Mouse (Mus musculus) ES-E14 (cell line): ENCODE measurements around the gene Rnf227.

Experiments used
- HCFC1 ChIP-seq: IDR thresholded peaks from 2 replicates; pipeline ENCODE4 v1.6.1; 2012; ENCODE audit warnings: low read length, inconsistent platforms, borderline replicate concordance; ENCODE audit not compliant: insufficient read depth
- ZC3H11A ChIP-seq: IDR thresholded peaks from 2 replicates; pipeline ENCODE4 v1.6.1; 2012; ENCODE audit warnings: low read depth, mild to moderate bottlenecking, inconsistent platforms, low read length, borderline replicate concordance
- ZNF384 ChIP-seq: IDR thresholded peaks from 2 replicates; pipeline ENCODE4 v1.6.1; 2012; ENCODE audit warnings: low read depth, low read length, inconsistent platforms

DNA sequence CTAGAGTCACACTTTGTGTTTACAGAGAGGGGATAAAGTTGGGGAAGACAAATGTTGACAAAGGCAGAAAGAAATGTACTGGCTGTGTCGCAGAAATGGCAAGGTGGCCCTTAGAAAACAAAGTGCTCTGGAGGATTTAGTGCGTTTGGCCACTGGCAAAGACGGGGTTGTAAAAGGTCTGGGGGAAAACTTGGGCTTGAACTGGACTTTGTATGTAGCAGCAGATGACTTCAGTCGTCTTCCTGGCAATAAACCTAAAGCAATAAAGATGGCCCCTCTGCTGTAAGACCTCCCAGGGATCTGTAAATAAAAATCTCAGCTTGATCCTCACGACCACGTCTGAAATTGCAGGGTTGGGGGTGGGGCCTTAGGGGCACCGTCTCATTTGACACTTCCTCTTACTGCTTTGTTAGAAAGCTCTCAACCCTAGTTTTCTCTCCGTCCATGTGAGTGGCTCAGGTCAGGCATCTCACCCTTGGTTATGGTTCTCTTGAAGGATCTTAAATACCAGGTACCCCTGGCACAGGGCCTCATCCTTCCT, 7.5 kb upstream of the Rnf227 start:
- TF ChIP-seq ZC3H11A (no peak), ZNF384 (no peak), HCFC1 (no peak)
